Mouse (Mus musculus) heart, postnatal 0 days (tissue): ENCODE measurements around the gene Prelp.

Source experiments
- CTCF ChIP-seq: IDR thresholded peaks from 2 replicates; pipeline ENCODE4 v1.5.1; 2016; ENCODE audit warnings: antibody characterized with exemption, control low read depth, low read depth
- EP300 ChIP-seq: IDR thresholded peaks from 2 replicates; pipeline ENCODE4 v1.6.1; 2016; ENCODE audit warnings: antibody characterized with exemption, low read depth

- TF ChIP-seq EP300 (no peak), CTCF (no peak)
Observed at GRCm38 (mm10) chr1:133886431-133886830, 34.8 kb downstream of the Prelp start.
